Mouse (Mus musculus): ENCODE data around the gene Rp2. TPM values are rescaled to one million over a fixed set of nuclear protein-coding genes. Genes with fewer than 3 reads are reported as not detected.

Gene Rp2
- polyA plus RNA-seq, 1 experiment from 2014 or later, result 13.1 TPM

- Histone ChIP-seq H3K36me3 (no peaks in the 10 kb centered on the region), H3K27ac (peak within 1 kb of the TSS; percentile 89), H3K4me1 (replicated peaks) (no peaks in the 10 kb centered on the region; the same call in 1 of the 2 replicates), H3K9me3 (replicated peaks) (no peaks in the 10 kb centered on the region), H3K27me3 (no peaks in the 10 kb centered on the region), H3K4me3 (peak within 1 kb of the TSS; percentile 70), H3K4me2 (peak within 1 kb of the TSS; percentile 64), H3K9ac (peak within 1 kb of the TSS; percentile 71)
- ATAC-seq (replicated peaks; ENCODE audit: insufficient number of reproducible peaks, insufficient read depth, low FRiP score, low read depth), result peak; percentile 97
- 11% methylated on average over 34 of the region's 67 CpGs for WGBS
Observed at GRCm38 (mm10) chrX:20425140-20425838, 61.0 kb downstream of the Rp2 start, which contains the start of gene Jade3. Jade3 (plus strand) TSS chrX:20425688.

GRCm38 (mm10) chrX:20425839-20426449 is 61.7 kb downstream of the Rp2 start:
- ATAC-seq (replicated peaks; ENCODE audit: insufficient number of reproducible peaks, insufficient read depth, low FRiP score, low read depth), result peak; percentile 26
- Histone ChIP-seq H3K9me3 (replicated peaks) (no peaks in the 10 kb centered on the region), H3K36me3 (no peaks in the 10 kb centered on the region), H3K4me1 (replicated peaks) (no peaks in the 10 kb centered on the region; the same call in 1 of the 2 replicates), H3K9ac (peak overlapping the region; percentile 71), H3K27me3 (no peaks in the 10 kb centered on the region), H3K4me2 (peak overlapping the region; percentile 64), H3K27ac (peak overlapping the region; percentile 89), H3K4me3 (peak overlapping the region; percentile 70)
- 16% methylated on average over 35 of the region's 51 CpGs for WGBS

Other genes starting within 250 kb of the Rp2 start
- gene Slc9a7, start 72.7 kb upstream of the Rp2 start, polyA plus RNA-seq (2015; fragmentation: Nextera tagmentation; extraction: Ambion mirVana), result 4.7 and 6.2 TPM in 2 replicates
- 3.2 and 4.0 TPM in 2 replicates for gene Jade3, start 61.2 kb downstream of the Rp2 start, polyA plus RNA-seq (2015; fragmentation: Nextera tagmentation; extraction: Ambion mirVana)
- 1.3 and 1.7 TPM in 2 replicates for gene Rgn, start 185.3 kb downstream of the Rp2 start, polyA plus RNA-seq (2015; fragmentation: Nextera tagmentation; extraction: Ambion mirVana)